Mouse (Mus musculus): Measurements from ENCODE around the gene Nox1.

Nox1 gene

GRCm38 (mm10) chrX:134128549-134128948, 93.2 kb downstream of the Nox1 start:
- DNase-seq (ENCODE audit: low spot score) = no peak

GRCm38 (mm10) chrX:134116417-134116816, 105.3 kb downstream of the Nox1 start:
- no peak for DNase-seq (ENCODE audit: low spot score)

GRCm38 (mm10) chrX:134111767-134112166, 110.0 kb downstream of the Nox1 start:
- DNase-seq (ENCODE audit: low spot score) = no peak

GRCm38 (mm10) chrX:134102641-134103040, 119.1 kb downstream of the Nox1 start:
- DNase-seq (ENCODE audit: low spot score) = no peak

- DNase-seq (ENCODE audit: low spot score) = no peak
Observed at GRCm38 (mm10) chrX:134085453-134085852, 136.3 kb downstream of the Nox1 start.

GRCm38 (mm10) chrX:134059764-134060163, 162.0 kb downstream of the Nox1 start:
- DNase-seq (ENCODE audit: low spot score) = no peak

GRCm38 (mm10) chrX:134058987-134059712, 162.6 kb downstream of the Nox1 start, which contains the start of gene Cstf2:
TSS of gene Cstf2 (plus strand) at chrX:134059187.
- peak; percentile 93 for DNase-seq (ENCODE audit: low spot score)

- DNase-seq (ENCODE audit: low spot score) = no peak
Observed at GRCm38 (mm10) chrX:134058040-134058875, 163.5 kb downstream of the Nox1 start.

- DNase-seq (ENCODE audit: low spot score) = no peak
Observed at GRCm38 (mm10) chrX:134056897-134057296, 164.9 kb downstream of the Nox1 start.

- DNase-seq (ENCODE audit: low spot score) = no peak
Observed at GRCm38 (mm10) chrX:134048994-134049393, 172.8 kb downstream of the Nox1 start.
